Mouse (Mus musculus) urinary bladder, postnatal 10 days (tissue): Measurements from ENCODE around the gene Lrpprc.

Source experiments
- DNase-seq: peaks from one replicate; pipeline ENCODE4 v3.0.0; 2022; ENCODE audit warnings: low spot score

The Lrpprc gene

DNA sequence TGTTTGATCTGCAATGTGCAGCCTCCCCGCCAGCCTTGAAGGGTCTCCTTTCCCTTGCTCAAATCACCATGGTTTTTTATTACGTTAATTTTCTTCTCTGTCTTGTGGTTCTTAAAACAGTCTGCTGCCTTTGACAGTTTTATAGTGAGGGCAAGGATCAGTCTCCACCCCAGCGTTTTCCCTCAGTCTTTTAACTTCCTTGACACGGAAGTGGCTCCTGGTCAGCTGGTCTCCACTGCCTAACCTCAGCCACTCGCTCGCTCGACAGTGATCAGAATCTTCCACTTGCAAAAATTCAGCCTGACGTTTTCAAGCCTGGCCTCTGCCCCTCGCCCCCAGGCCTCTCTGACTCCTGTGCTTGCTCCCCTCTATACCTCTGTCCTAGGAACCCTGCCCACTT lies 124.9 kb downstream of the Lrpprc start:
- DNase-seq: no peak

DNA sequence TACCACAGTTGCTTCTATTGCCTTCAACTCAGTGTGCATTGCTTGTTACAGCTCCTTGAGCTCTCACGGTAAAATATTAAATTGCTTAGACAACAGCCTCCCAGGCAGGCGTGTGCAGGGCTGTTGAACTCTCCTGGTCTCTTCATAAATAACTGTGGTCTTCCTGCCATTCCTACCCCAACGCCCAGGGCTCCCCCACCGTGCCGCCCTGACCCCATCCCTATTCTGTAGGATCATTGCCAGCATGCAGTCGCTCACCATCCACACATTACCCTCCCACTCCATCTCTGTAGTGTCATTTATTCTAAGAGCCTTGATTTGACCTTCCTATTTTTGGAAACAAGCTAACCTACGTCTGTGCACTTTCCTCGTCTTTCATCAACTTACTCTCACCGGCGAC lies 125.5 kb downstream of the Lrpprc start:
- DNase-seq: no peak

DNA sequence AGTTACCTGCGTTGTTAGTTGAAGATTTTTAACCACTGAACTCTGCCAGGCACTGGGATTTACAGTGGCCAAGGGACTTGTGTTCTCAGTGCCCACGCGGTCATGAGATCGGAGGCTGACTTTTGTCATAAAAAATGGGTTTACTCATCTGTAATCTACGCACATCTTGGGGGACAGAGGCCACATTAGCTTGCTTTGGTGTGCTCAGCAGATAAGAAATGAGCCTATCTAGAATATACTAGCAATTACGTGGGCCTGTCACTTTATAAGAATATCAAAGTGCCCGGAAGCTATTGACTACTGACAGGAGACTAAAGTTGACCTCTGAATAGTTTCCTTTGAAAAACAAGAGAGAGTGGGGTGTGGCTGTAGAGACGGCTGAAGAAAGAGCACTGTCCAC lies 131.6 kb downstream of the Lrpprc start:
- no peak for DNase-seq

DNA sequence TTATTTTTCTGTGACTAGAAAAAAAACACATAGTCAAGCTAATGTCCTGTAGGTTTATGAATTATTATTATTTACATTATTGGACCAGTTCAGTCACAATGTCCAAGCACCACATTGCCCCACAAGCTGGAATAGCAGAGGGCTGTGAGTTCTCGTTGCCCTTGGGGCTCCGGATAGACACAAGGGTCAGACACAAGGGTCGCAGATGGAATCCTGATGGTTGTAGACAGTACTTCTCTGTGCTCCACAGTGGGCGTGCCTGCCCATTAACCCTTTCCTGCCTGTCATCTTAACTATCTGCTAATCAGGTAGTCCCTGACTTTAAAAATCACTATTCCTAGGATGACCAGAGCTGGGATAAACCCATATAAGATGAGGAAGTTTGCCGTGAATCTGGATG lies 132.4 kb downstream of the Lrpprc start:
- DNase-seq: no peak

DNA sequence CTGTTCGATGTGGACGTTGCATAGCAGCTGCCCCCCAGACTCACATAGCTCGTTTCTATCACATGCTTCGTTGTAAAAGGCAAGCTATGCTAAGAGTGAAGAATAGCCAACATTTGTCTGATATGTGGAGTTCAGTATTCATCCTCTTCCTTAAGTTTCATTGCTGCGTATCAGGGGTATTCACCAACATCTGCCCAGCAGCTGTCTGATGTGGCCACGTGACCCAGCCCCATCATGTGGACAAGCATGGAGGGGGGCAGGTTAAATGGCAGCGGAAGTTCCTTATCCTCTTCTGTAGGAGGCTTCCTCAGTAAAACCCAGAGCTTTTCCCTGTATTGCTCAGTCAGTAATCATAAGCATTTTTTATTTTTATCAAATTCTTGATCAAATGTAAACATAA lies 132.8 kb downstream of the Lrpprc start:
- DNase-seq: no peak

DNA sequence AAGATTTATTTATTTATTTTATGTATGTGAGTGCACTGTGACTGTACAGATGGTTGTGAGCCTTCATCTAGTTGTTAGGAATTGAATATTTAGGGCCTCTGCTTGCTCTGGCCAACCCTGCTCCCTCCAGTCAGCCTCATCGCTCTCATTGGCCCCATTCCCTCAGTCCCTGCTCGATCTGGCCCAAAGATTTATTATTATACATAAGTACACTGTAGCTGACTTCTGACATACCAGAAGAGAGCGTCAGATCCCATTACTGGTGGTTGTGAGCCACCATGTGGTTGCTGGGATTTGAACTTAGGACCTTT lies 133.2 kb downstream of the Lrpprc start:
- DNase-seq: no peak

DNA sequence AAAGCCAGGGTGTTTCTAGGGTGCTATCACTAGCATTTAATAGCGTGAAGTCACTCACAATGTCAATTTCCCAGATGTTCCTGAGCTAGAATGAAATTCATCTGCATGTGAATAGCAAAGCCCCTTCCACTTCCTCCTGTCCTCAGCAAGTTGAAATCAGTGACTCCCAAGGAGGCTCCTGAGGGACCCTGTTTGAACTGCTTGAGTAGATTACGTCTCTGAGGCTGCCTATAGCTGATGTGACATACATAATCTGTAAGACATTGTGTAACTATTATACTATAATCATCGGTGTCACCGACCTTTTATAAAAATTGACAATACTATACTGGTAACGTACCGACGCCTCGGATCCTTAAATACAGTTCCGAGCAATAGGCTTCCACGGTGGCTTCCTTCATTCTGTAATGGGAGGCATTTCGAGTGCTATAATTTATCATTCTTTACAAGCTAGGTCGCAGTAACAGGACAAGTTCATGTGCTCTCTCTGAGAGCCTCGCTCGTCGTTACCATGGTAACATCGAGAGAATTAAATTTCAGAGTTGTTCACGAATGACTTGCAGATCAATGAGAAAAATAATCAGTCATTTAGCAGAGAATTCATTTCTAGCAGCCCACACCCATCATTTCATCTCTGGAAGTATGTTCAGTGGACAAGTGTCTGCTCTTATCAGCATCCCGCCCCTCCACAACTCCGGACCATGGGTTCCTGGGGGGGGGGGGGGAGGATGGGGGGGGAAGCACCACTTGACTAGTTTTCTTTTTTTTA lies 133.8 kb downstream of the Lrpprc start:
- DNase-seq: no peak

DNA sequence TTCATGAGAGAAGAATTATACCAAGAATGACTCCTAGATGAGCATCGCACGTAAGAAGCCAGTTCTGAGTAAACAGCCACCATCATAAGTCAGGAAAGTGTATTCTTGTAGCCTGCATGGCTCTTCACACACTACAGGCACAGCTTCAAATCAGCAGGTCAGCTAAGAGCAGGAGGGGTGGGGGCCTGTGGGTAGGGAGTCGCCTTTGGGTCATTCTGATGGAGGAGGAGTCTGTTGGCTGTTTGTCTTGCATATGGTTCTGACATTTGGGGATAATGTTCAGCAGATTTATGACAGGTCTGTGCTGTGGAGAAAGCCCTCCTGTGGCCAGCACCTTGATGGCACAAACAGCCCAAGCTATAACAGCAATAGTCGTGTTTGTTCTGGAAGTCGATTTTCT lies 134.4 kb downstream of the Lrpprc start:
- DNase-seq: no peak
